Mouse (Mus musculus) myocyte (in vitro differentiated cells): ENCODE measurements at regions not wholly inside any gene's neighbourhood (a gene's known extent, or its start where the extent isn't known, plus 50 kb on each side); places are given as distances from the start of the nearest gene placed in this dataset.

Experiments
- H3K27me3 ChIP-seq: one replicate; pipeline ENCODE4 v1.6.1; 2011; ENCODE audit not compliant: control insufficient read depth, insufficient read depth, insufficient read length
- H3K36me3 ChIP-seq: one replicate; pipeline ENCODE4 v1.6.1; 2011; ENCODE audit not compliant: control insufficient read depth, insufficient read depth
- H3K4me2 ChIP-seq: one replicate; pipeline ENCODE4 v1.6.1; 2011; ENCODE audit warnings: low read depth, control low read depth
- H3K4me3 ChIP-seq: one replicate; pipeline ENCODE4 v1.5.1; 2011; ENCODE audit warnings: mild to moderate bottlenecking, control low read depth, moderate library complexity
- H3K79me2 ChIP-seq: one replicate; pipeline ENCODE4 v1.6.1; 2011; ENCODE audit not compliant: control insufficient read depth, insufficient read depth
- H3ac ChIP-seq: one replicate; pipeline ENCODE4 v1.6.1; 2011; ENCODE audit not compliant: control insufficient read depth, insufficient read length
- CEBPB ChIP-seq: IDR thresholded peaks from 2 replicates; pipeline ENCODE4 v1.6.1; 2011; ENCODE audit warnings: mild to moderate bottlenecking, moderate library complexity; ENCODE audit not compliant: poor library complexity, insufficient read depth, severe bottlenecking
- E2F4 ChIP-seq: IDR thresholded peaks from one replicate; pipeline ENCODE4 v1.6.1; 2011; ENCODE audit warnings: mild to moderate bottlenecking, control low read depth, moderate library complexity; ENCODE audit not compliant: insufficient read depth
- MAX ChIP-seq: IDR thresholded peaks from one replicate; pipeline ENCODE4 v1.6.1; 2011; ENCODE audit warnings: low read depth, mild to moderate bottlenecking, control low read depth
- MYOD1 ChIP-seq, 3 experiments: IDR thresholded peaks; one replicate each; pipeline ENCODE4 v1.6.1; 2011; ENCODE audit warnings: control low read depth in 2 of 3, low read depth in 2 of 3, mild to moderate bottlenecking in 2 of 3, moderate library complexity in 1 of 3; ENCODE audit not compliant: insufficient read length in 2 of 3, control insufficient read depth in 1 of 3
- MYOG ChIP-seq, 3 experiments: IDR thresholded peaks; one replicate each; pipeline ENCODE4 v1.6.1; 2011; ENCODE audit warnings: control low read depth in 2 of 3, low read depth in 2 of 3, mild to moderate bottlenecking in 2 of 3; ENCODE audit not compliant: insufficient read length in 2 of 3, control insufficient read depth in 1 of 3, insufficient read depth in 1 of 3
- POLR2A ChIP-seq: IDR thresholded peaks from one replicate; pipeline ENCODE4 v1.6.1; 2011; ENCODE audit warnings: low read depth, mild to moderate bottlenecking, control low read depth, moderate library complexity; ENCODE audit not compliant: insufficient read length
- POLR2AphosphoS2 ChIP-seq: IDR thresholded peaks from one replicate; pipeline ENCODE4 v1.6.1; 2011; ENCODE audit warnings: low read depth, control low read depth; ENCODE audit not compliant: insufficient read length
- REST ChIP-seq: IDR thresholded peaks from one replicate; pipeline ENCODE4 v1.6.1; 2011; ENCODE audit warnings: mild to moderate bottlenecking, control low read depth, moderate library complexity; ENCODE audit not compliant: insufficient read depth, insufficient read length
- SRF ChIP-seq: IDR thresholded peaks from one replicate; pipeline ENCODE4 v1.6.1; 2011; ENCODE audit warnings: low read depth; ENCODE audit not compliant: control insufficient read depth, insufficient read length
- TCF12 ChIP-seq: IDR thresholded peaks from one replicate; pipeline ENCODE4 v1.6.1; 2011; ENCODE audit warnings: mild to moderate bottlenecking, control low read depth; ENCODE audit not compliant: poor library complexity, insufficient read depth, severe bottlenecking
- TCF3 ChIP-seq: IDR thresholded peaks from one replicate; pipeline ENCODE4 v1.6.1; 2011; ENCODE audit warnings: low read depth, control low read depth; ENCODE audit not compliant: insufficient read length
- USF1 ChIP-seq: IDR thresholded peaks from one replicate; pipeline ENCODE4 v1.6.1; 2011; ENCODE audit warnings: low read depth, mild to moderate bottlenecking, control low read depth, moderate library complexity

- no peak overlapping the region for H3K4me2 ChIP-seq
- TF ChIP-seq SRF (no peak), MAX (no peak)
- H3K27me3 ChIP-seq, result no peaks in the 10 kb centered on the region
- no peaks in the 10 kb centered on the region for H3K79me2 ChIP-seq
- H3K4me3 ChIP-seq, result no peak overlapping the region
- no peak overlapping the region for H3ac ChIP-seq
- H3K36me3 ChIP-seq, result no peaks in the 10 kb centered on the region
Measured at GRCm38 (mm10) chr3:133774229-133774628, 229.3 kb upstream of the Tet2 start.

GRCm38 (mm10) chr3:133776013-133776412 is 231.1 kb upstream of the Tet2 start:
- no peak overlapping the region for H3K4me2 ChIP-seq
- H3K36me3 ChIP-seq, result no peaks in the 10 kb centered on the region
- no peaks in the 10 kb centered on the region for H3K27me3 ChIP-seq
- no peaks in the 10 kb centered on the region for H3K79me2 ChIP-seq
- TF ChIP-seq TCF12, result no peak
- no peak for TF ChIP-seq POLR2A
- TF ChIP-seq E2F4, result no peak
- TF ChIP-seq USF1, result no peak
- TF ChIP-seq SRF, result no peak
- no peak for TF ChIP-seq MYOD1 (IDR thresholded peaks at IDR 0.05; ENCODE audit: control insufficient read depth in 1 of 3, insufficient read length in 2 of 3, low read depth in 2 of 3)
- no peak for TF ChIP-seq POLR2AphosphoS2
- no peak for TF ChIP-seq TCF3
- no peak for TF ChIP-seq CEBPB
- no peak for TF ChIP-seq MAX
- TF ChIP-seq MYOG (IDR thresholded peaks at IDR 0.05; ENCODE audit: control insufficient read depth in 1 of 3, insufficient read depth in 1 of 3, insufficient read length in 2 of 3, low read depth in 2 of 3), result no peak
- TF ChIP-seq REST, result no peak
- H3ac ChIP-seq, result no peak overlapping the region
- H3K4me3 ChIP-seq, result no peak overlapping the region

- no peak overlapping the region for H3K4me2 ChIP-seq
Measured at GRCm38 (mm10) chr3:133779161-133779789, 234.3 kb upstream of the Tet2 start.

GRCm38 (mm10) chr3:133783060-133783459 is 238.1 kb upstream of the Tet2 start:
- no peaks in the 10 kb centered on the region for H3K36me3 ChIP-seq
- H3K4me2 ChIP-seq, result no peak overlapping the region
- H3K4me3 ChIP-seq, result no peak overlapping the region
- H3K27me3 ChIP-seq, result no peaks in the 10 kb centered on the region
- TF ChIP-seq CEBPB, result no peak
- no peak for TF ChIP-seq MYOD1 (IDR thresholded peaks at IDR 0.05; ENCODE audit: control insufficient read depth in 1 of 3, insufficient read length in 2 of 3, low read depth in 2 of 3)
- no peak for TF ChIP-seq TCF3
- no peak for TF ChIP-seq REST
- no peak for TF ChIP-seq POLR2AphosphoS2
- TF ChIP-seq SRF, result no peak
- TF ChIP-seq MYOG (IDR thresholded peaks at IDR 0.05; ENCODE audit: control insufficient read depth in 1 of 3, insufficient read depth in 1 of 3, insufficient read length in 2 of 3, low read depth in 2 of 3), result no peak
- no peaks in the 10 kb centered on the region for H3K79me2 ChIP-seq
- H3ac ChIP-seq, result no peak overlapping the region

More at GRCm38 (mm10) chr3:133779161-133779789, 234.3 kb upstream of the Tet2 start:
- Histone ChIP-seq H3ac (no peak overlapping the region), H3K27me3 (no peaks in the 10 kb centered on the region), H3K4me3 (no peak overlapping the region), H3K79me2 (no peaks in the 10 kb centered on the region), H3K36me3 (no peaks in the 10 kb centered on the region)
- no peak for TF ChIP-seq USF1
- no peak for TF ChIP-seq MAX
- TF ChIP-seq MYOG (IDR thresholded peaks at IDR 0.05; ENCODE audit: control insufficient read depth in 1 of 3, insufficient read depth in 1 of 3, insufficient read length in 2 of 3, low read depth in 2 of 3), result no peak
- no peak for TF ChIP-seq POLR2AphosphoS2
- no peak for TF ChIP-seq REST
- no peak for TF ChIP-seq TCF3
- no peak for TF ChIP-seq POLR2A

- H3K4me2 ChIP-seq, result no peak overlapping the region
- TF ChIP-seq POLR2AphosphoS2 (no peak), MYOG (IDR thresholded peaks at IDR 0.05; ENCODE audit: control insufficient read depth in 1 of 3, insufficient read depth in 1 of 3, insufficient read length in 2 of 3, low read depth in 2 of 3) (no peak)
- no peaks in the 10 kb centered on the region for H3K36me3 ChIP-seq
- H3K27me3 ChIP-seq, result no peaks in the 10 kb centered on the region
- H3ac ChIP-seq, result no peak overlapping the region
- H3K4me3 ChIP-seq, result no peak overlapping the region
- H3K79me2 ChIP-seq, result no peaks in the 10 kb centered on the region
Measured at GRCm38 (mm10) chr3:133791361-133791760, 246.4 kb upstream of the Tet2 start.
